Mouse (Mus musculus): ENCODE measurements at regions not wholly inside any gene's neighbourhood (a gene's known extent, or its start where the extent isn't known, plus 50 kb on each side); places are given as distances from the start of the nearest gene placed in this dataset.

- no peaks in the 10 kb centered on the region for H3K9me3 ChIP-seq (replicated peaks; ENCODE audit: low read length)
- ATAC-seq (replicated peaks; ENCODE audit: low FRiP score, low read depth) = no peak
- no peaks in the 10 kb centered on the region for H3K27me3 ChIP-seq (ENCODE audit: insufficient read depth, low read length)
- no peak for DNase-seq (ENCODE audit: low spot score)
- no peak for TF ChIP-seq CTCF (IDR thresholded peaks at IDR 0.05; ENCODE audit: low read depth)
- H3K4me2 ChIP-seq (ENCODE audit: low read length) = no peak overlapping the region
- no peaks in the 10 kb centered on the region for H3K36me3 ChIP-seq (ENCODE audit: insufficient read depth, low read length)
- H3K4me3 ChIP-seq (replicated peaks; ENCODE audit: low read depth, low read length) = no peak overlapping the region
- WGBS = 40% methylated on average over 6 of the region's 6 CpGs
- H3K9ac ChIP-seq (ENCODE audit: low read depth, low read length) = no peak overlapping the region
- no peak overlapping the region for H3K27ac ChIP-seq
- H3K4me1 ChIP-seq (replicated peaks; ENCODE audit: insufficient read depth, low read length) = no peaks in the 10 kb centered on the region
Measured at GRCm38 (mm10) chr1:185834171-185834570, 282.9 kb downstream of the Lyplal1 start.

GRCm38 (mm10) chr1:185836632-185837281 is 280.4 kb downstream of the Lyplal1 start:
- ATAC-seq (replicated peaks; ENCODE audit: low FRiP score, low read depth) = no peak
- WGBS = 48% methylated on average over 13 of the region's 13 CpGs
- no peaks in the 10 kb centered on the region for H3K27me3 ChIP-seq (ENCODE audit: insufficient read depth, low read length)
- peak; percentile 82 for DNase-seq (ENCODE audit: low spot score)
- no peaks in the 10 kb centered on the region for H3K9me3 ChIP-seq (replicated peaks; ENCODE audit: low read length)
- no peaks in the 10 kb centered on the region for H3K36me3 ChIP-seq (ENCODE audit: insufficient read depth, low read length)
- 0 out of 2 replicates have a peak overlapping the region, but pooled peaks have one; percentile 6 for H3K27ac ChIP-seq
- H3K9ac ChIP-seq (ENCODE audit: low read depth, low read length) = no peak overlapping the region
- no peaks in the 10 kb centered on the region for H3K4me1 ChIP-seq (replicated peaks; ENCODE audit: insufficient read depth, low read length)
- no peak for TF ChIP-seq CTCF (IDR thresholded peaks at IDR 0.05; ENCODE audit: low read depth)
- H3K4me3 ChIP-seq (replicated peaks; ENCODE audit: low read depth, low read length) = no peak overlapping the region
- no peak overlapping the region for H3K4me2 ChIP-seq (ENCODE audit: low read length)

GRCm38 (mm10) chr1:185842481-185842880 is 274.6 kb downstream of the Lyplal1 start:
- H3K27me3 ChIP-seq (ENCODE audit: insufficient read depth, low read length) = no peaks in the 10 kb centered on the region
- ATAC-seq (replicated peaks; ENCODE audit: low FRiP score, low read depth) (no peak), DNase-seq (ENCODE audit: low spot score) (no peak)
- H3K36me3 ChIP-seq (ENCODE audit: insufficient read depth, low read length) = no peaks in the 10 kb centered on the region
- no peak overlapping the region for H3K9ac ChIP-seq (ENCODE audit: low read depth, low read length)
- no peak overlapping the region for H3K27ac ChIP-seq
- no peak overlapping the region for H3K4me2 ChIP-seq (ENCODE audit: low read length)
- TF ChIP-seq CTCF (IDR thresholded peaks at IDR 0.05; ENCODE audit: low read depth) = no peak
- no peaks in the 10 kb centered on the region for H3K9me3 ChIP-seq (replicated peaks; ENCODE audit: low read length)
- H3K4me1 ChIP-seq (replicated peaks; ENCODE audit: insufficient read depth, low read length) = no peaks in the 10 kb centered on the region
- no peak overlapping the region for H3K4me3 ChIP-seq (replicated peaks; ENCODE audit: low read depth, low read length)
- 84% methylated on average over 12 of the region's 12 CpGs for WGBS

- DNase-seq (ENCODE audit: low spot score) = no peak
- WGBS = 65% methylated on average over 6 of the region's 6 CpGs
- Histone ChIP-seq H3K4me1 (replicated peaks; ENCODE audit: insufficient read depth, low read length) (no peaks in the 10 kb centered on the region), H3K9me3 (replicated peaks; ENCODE audit: low read length) (no peaks in the 10 kb centered on the region), H3K27me3 (ENCODE audit: insufficient read depth, low read length) (no peaks in the 10 kb centered on the region), H3K4me2 (ENCODE audit: low read length) (no peak overlapping the region), H3K4me3 (replicated peaks; ENCODE audit: low read depth, low read length) (no peak overlapping the region), H3K36me3 (ENCODE audit: insufficient read depth, low read length) (no peaks in the 10 kb centered on the region), H3K9ac (ENCODE audit: low read depth, low read length) (no peak overlapping the region), H3K27ac (no peak overlapping the region)
- no peak for TF ChIP-seq CTCF (IDR thresholded peaks at IDR 0.05; ENCODE audit: low read depth)
- ATAC-seq (replicated peaks; ENCODE audit: low FRiP score, low read depth) = no peak
Measured at GRCm38 (mm10) chr1:185847161-185847560, 269.9 kb downstream of the Lyplal1 start.

- no peaks in the 10 kb centered on the region for H3K27me3 ChIP-seq (ENCODE audit: insufficient read depth, low read length)
- H3K9ac ChIP-seq (ENCODE audit: low read depth, low read length) = no peak overlapping the region
- no peak overlapping the region for H3K4me2 ChIP-seq (ENCODE audit: low read length)
- no peaks in the 10 kb centered on the region for H3K36me3 ChIP-seq (ENCODE audit: insufficient read depth, low read length)
- H3K9me3 ChIP-seq (replicated peaks; ENCODE audit: low read length) = no peaks in the 10 kb centered on the region
- H3K4me3 ChIP-seq (replicated peaks; ENCODE audit: low read depth, low read length) = no peak overlapping the region
- DNase-seq (ENCODE audit: low spot score) (no peak), ATAC-seq (replicated peaks; ENCODE audit: low FRiP score, low read depth) (no peak)
- no peak overlapping the region for H3K27ac ChIP-seq
- H3K4me1 ChIP-seq (replicated peaks; ENCODE audit: insufficient read depth, low read length) = no peaks in the 10 kb centered on the region
- TF ChIP-seq CTCF (IDR thresholded peaks at IDR 0.05; ENCODE audit: low read depth) = no peak
Measured at GRCm38 (mm10) chr1:185850590-185850989, 266.5 kb downstream of the Lyplal1 start.

- 44% methylated on average over 5 of the region's 5 CpGs for WGBS
- no peak for TF ChIP-seq CTCF (IDR thresholded peaks at IDR 0.05; ENCODE audit: low read depth)
- H3K9me3 ChIP-seq (replicated peaks; ENCODE audit: low read length) = no peaks in the 10 kb centered on the region
- no peak overlapping the region for H3K9ac ChIP-seq (ENCODE audit: low read depth, low read length)
- no peaks in the 10 kb centered on the region for H3K36me3 ChIP-seq (ENCODE audit: insufficient read depth, low read length)
- DNase-seq (ENCODE audit: low spot score) (no peak), ATAC-seq (replicated peaks; ENCODE audit: low FRiP score, low read depth) (no peak)
- H3K4me3 ChIP-seq (replicated peaks; ENCODE audit: low read depth, low read length) = no peak overlapping the region
- H3K27me3 ChIP-seq (ENCODE audit: insufficient read depth, low read length) = no peaks in the 10 kb centered on the region
- no peak overlapping the region for H3K4me2 ChIP-seq (ENCODE audit: low read length)
- H3K4me1 ChIP-seq (replicated peaks; ENCODE audit: insufficient read depth, low read length) = no peaks in the 10 kb centered on the region
- H3K27ac ChIP-seq = no peak overlapping the region
Measured at GRCm38 (mm10) chr1:185851262-185851893, 265.7 kb downstream of the Lyplal1 start.

Measured in kidney, postnatal 0 days (tissue).